11 mouse cellular contexts compared by ENCODE assay signal in the genomic region with DNA sequence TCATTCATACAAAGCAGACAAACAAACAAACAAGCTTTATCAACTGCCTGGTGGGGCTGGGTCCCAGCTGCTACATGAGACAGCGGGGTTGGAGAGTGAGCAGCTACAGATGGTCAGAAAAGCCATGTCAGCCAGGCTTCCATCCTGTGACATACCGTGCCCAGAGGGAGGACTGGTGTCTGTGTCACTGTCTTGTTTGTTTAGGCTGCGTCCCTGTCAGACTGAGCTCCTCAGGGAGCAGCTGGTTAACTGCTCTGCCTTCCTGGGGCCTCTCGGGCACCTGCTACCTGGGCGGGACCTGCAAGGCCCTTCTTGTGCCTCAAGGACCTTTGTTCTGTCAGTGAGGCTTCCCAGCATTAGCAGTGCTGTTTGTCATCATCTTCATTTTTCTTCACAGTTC. TPM values are rescaled to one million over a fixed set of nuclear protein-coding genes. Genes with fewer than 3 reads are reported as not detected.
DNase-seq lines count a peak whose midpoint lies in the region; ATAC-seq and TF ChIP-seq lines count a peak whose summit lies in the region.
"Had no signal": no experiment of that assay in that cellular context is flagged by ENCODE, and none has a peak within 500 bp of the region (broad histone marks: within the 10 kb centered on the region; RNA-seq: fewer than 3 reads in every experiment).

No protein-coding gene starts in this region.

- H3K27ac ChIP-seq in hindbrain, embryonic 10.5 days: 0 out of 2 replicates have a peak overlapping the region, but pooled peaks have one; percentile 45
- H3K27ac ChIP-seq in hindbrain, embryonic 16.5 days (ENCODE audit: low read depth, low read length): no peak overlapping the region
- H3K27ac ChIP-seq in cerebellum, adult 2 months (ENCODE audit: insufficient read depth, low read length): 0 out of 2 replicates have a peak overlapping the region, but pooled peaks have one; percentile 47
- 0 out of 2 replicates have a peak overlapping the region, but pooled peaks have one; percentile 47 for H3K27ac ChIP-seq in hindbrain, embryonic 14.5 days
- H3K27ac ChIP-seq in midbrain, embryonic 15.5 days: no peak overlapping the region

- no peak overlapping the region for H3K4me2 ChIP-seq in hindbrain, embryonic 16.5 days (ENCODE audit: low read length)
- no peak overlapping the region for H3K4me2 ChIP-seq in hindbrain, embryonic 14.5 days (replicated peaks)
- no peak overlapping the region for H3K4me2 ChIP-seq in midbrain, embryonic 15.5 days

- DNase-seq in hindbrain, embryonic 10.5 days (ENCODE audit: low spot score): peak; percentile 27
- peak; percentile 38 to 60 for DNase-seq in cerebellum, adult 2 months
- DNase-seq in hindbrain, embryonic 14.5 days (ENCODE audit: low spot score): no peak
- DNase-seq in lung, postnatal 10 days: no peak
- no peak for DNase-seq in left cerebral cortex, adult 8-10 months (ENCODE audit: low spot score in 2 of 2)
- DNase-seq in urinary bladder, postnatal 36 days (ENCODE audit: low spot score in 2 of 2): no peak
- DNase-seq: lung, adult 2 months; right cerebral cortex, postnatal 4 days had no signal

- no peak for TF ChIP-seq POLR2A in cerebellum, adult 2 months (IDR thresholded peaks at IDR 0.05; ENCODE audit: borderline replicate concordance, insufficient read depth, low read length)

- no peak overlapping the region for H3K4me3 ChIP-seq in hindbrain, embryonic 10.5 days
- H3K4me3 ChIP-seq in hindbrain, embryonic 16.5 days (ENCODE audit: low read length): no peak overlapping the region
- H3K4me3 ChIP-seq in cerebellum, adult 2 months (replicated peaks; ENCODE audit: insufficient read depth, low read depth, low read length): no peak overlapping the region
- no peak overlapping the region for H3K4me3 ChIP-seq in hindbrain, embryonic 14.5 days (replicated peaks; ENCODE audit: low read length)
- H3K4me3 ChIP-seq in midbrain, embryonic 15.5 days: no peak overlapping the region

- no peak overlapping the region for H3K9ac ChIP-seq in hindbrain, embryonic 16.5 days (ENCODE audit: low read depth, low read length)
- no peak overlapping the region for H3K9ac ChIP-seq in hindbrain, embryonic 14.5 days
- no peak overlapping the region for H3K9ac ChIP-seq in midbrain, embryonic 15.5 days

- peaks cover 14% of the 10 kb centered on the region for H3K4me1 ChIP-seq in hindbrain, embryonic 10.5 days (replicated peaks)
- no peaks in the 10 kb centered on the region for H3K4me1 ChIP-seq in hindbrain, embryonic 16.5 days (ENCODE audit: control insufficient read depth, insufficient read depth, low read depth, low read length)
- H3K4me1 ChIP-seq in cerebellum, adult 2 months (ENCODE audit: control insufficient read depth, insufficient read depth, low read length): peaks cover 5% of the 10 kb centered on the region
- no peaks in the 10 kb centered on the region; the same call in 1 of the 2 replicates for H3K4me1 ChIP-seq in hindbrain, embryonic 14.5 days (replicated peaks; ENCODE audit: control insufficient read depth, insufficient read depth, low read length)
- peaks cover 5% of the 10 kb centered on the region for H3K4me1 ChIP-seq in midbrain, embryonic 15.5 days

- 56% methylated on average over 5 of the region's 5 CpGs for WGBS in hindbrain, embryonic 10.5 days
- 40% methylated on average over 5 of the region's 5 CpGs for WGBS in hindbrain, embryonic 16.5 days
- WGBS in cerebellum, adult 2 months: 6% methylated on average over 5 of the region's 5 CpGs
- 25% methylated on average over 5 of the region's 5 CpGs for WGBS in hindbrain, embryonic 14.5 days
- 38% methylated on average over 5 of the region's 5 CpGs for WGBS in midbrain, embryonic 15.5 days

- no peak for TF ChIP-seq CTCF in cerebellum, adult 2 months (IDR thresholded peaks at IDR 0.05; ENCODE audit: borderline replicate concordance, insufficient read depth, low read depth, low read length)

- no peaks in the 10 kb centered on the region for H3K27me3 ChIP-seq in hindbrain, embryonic 10.5 days (ENCODE audit: insufficient read depth, poor library complexity, severe bottlenecking)
- H3K27me3 ChIP-seq in hindbrain, embryonic 16.5 days (replicated peaks; ENCODE audit: control insufficient read depth, insufficient read depth, low read length): no peaks in the 10 kb centered on the region; the same call in 1 of the 2 replicates
- H3K27me3 ChIP-seq in cerebellum, adult 2 months (ENCODE audit: control insufficient read depth, insufficient read depth, low read length): no peaks in the 10 kb centered on the region
- no peaks in the 10 kb centered on the region for H3K27me3 ChIP-seq in hindbrain, embryonic 14.5 days (ENCODE audit: control insufficient read depth, insufficient read depth, low read length)
- H3K27me3 ChIP-seq in midbrain, embryonic 15.5 days (replicated peaks): no peaks in the 10 kb centered on the region
- H3K27me3 ChIP-seq: Patski had no signal

- H3K9me3 ChIP-seq in hindbrain, embryonic 10.5 days: no peaks in the 10 kb centered on the region
- no peaks in the 10 kb centered on the region for H3K9me3 ChIP-seq in hindbrain, embryonic 16.5 days (ENCODE audit: control insufficient read depth, low read length)
- no peaks in the 10 kb centered on the region for H3K9me3 ChIP-seq in hindbrain, embryonic 14.5 days (ENCODE audit: control insufficient read depth, low read length)
- H3K9me3 ChIP-seq in midbrain, embryonic 15.5 days: no peaks in the 10 kb centered on the region

- no peak; the same call in 1 of the 2 replicates for ATAC-seq in hindbrain, embryonic 16.5 days
- no peak; the same call in 1 of the 2 replicates for ATAC-seq in hindbrain, embryonic 14.5 days (ENCODE audit: low FRiP score)
- ATAC-seq in midbrain, embryonic 15.5 days (replicated peaks): 0 out of 2 replicates have a peak, but pooled peaks have one; percentile 52
- ATAC-seq: Patski had no signal

- peaks cover 27% of the 10 kb centered on the region; the same call in 1 of the 2 replicates for H3K36me3 ChIP-seq in hindbrain, embryonic 10.5 days
- H3K36me3 ChIP-seq in hindbrain, embryonic 16.5 days (ENCODE audit: control insufficient read depth, insufficient read depth, low read length): no peaks in the 10 kb centered on the region
- no peaks in the 10 kb centered on the region for H3K36me3 ChIP-seq in hindbrain, embryonic 14.5 days (replicated peaks; ENCODE audit: control insufficient read depth, insufficient read depth)
- 0 out of 2 replicates have a peak, but pooled peaks cover 5% of the 10 kb centered on the region for H3K36me3 ChIP-seq in midbrain, embryonic 15.5 days (replicated peaks)

RNA-seq across cellular contexts. Expression of a gene that starts 28.8 kb away (rescaled TPM):
- polyA plus RNA-seq in hindbrain, embryonic 10.5 days (2016; fragmentation: Nextera tagmentation; extraction: Ambion mirVana): 72.5 and 74.9 TPM in 2 replicates
- polyA plus RNA-seq in hindbrain, embryonic 16.5 days (2015; fragmentation: Nextera tagmentation; extraction: Ambion mirVana): 47.3 and 49.9 TPM in 2 replicates
- 33.1 and 37.8 TPM in 2 replicates for polyA plus RNA-seq in cerebellum, adult 2 months (2012; rRNA removed)
- 29.3 and 29.9 TPM in 2 replicates for polyA plus RNA-seq in hindbrain, embryonic 14.5 days (2014; fragmentation: Nextera tagmentation; extraction: Ambion mirVana)
- 42.6 and 50.6 TPM in 2 replicates for polyA plus RNA-seq in midbrain, embryonic 15.5 days (2015; fragmentation: Nextera tagmentation; extraction: Ambion mirVana)
- total RNA-seq in left cerebral cortex, adult 8-10 months (2022): 10 to 100 TPM; 26.1 to 37.7 (median 30.3) TPM

Comparison
In these comparisons a context has a peak if more than half of its experiments do, and no peak if none do; other contexts are left out.
1. DNase-seq: peak in hindbrain, embryonic 10.5 days (single experiment) and cerebellum, adult 2 months (2 of 2); none in hindbrain, embryonic 14.5 days (single experiment), lung, postnatal 10 days (single experiment), left cerebral cortex, adult 8-10 months (0 of 2) and urinary bladder, postnatal 36 days (0 of 2).
2. H3K27ac ChIP-seq: peak in hindbrain, embryonic 10.5 days (single experiment), cerebellum, adult 2 months (single experiment) and hindbrain, embryonic 14.5 days (single experiment); none in hindbrain, embryonic 16.5 days (single experiment) and midbrain, embryonic 15.5 days (single experiment).